Mouse (Mus musculus): ENCODE measurements at regions not wholly inside any gene's neighbourhood (a gene's known extent, or its start where the extent isn't known, plus 50 kb on each side); places are given as distances from the start of the nearest gene placed in this dataset.

GRCm38 (mm10) chr12:94190620-94191081 is 1501.4 kb upstream of the Flrt2 start:
- H3K27ac ChIP-seq, result no peak overlapping the region
- H3K4me1 ChIP-seq, result no peaks in the 10 kb centered on the region
- no peaks in the 10 kb centered on the region for H3K27me3 ChIP-seq
- H3K4me3 ChIP-seq, result no peak overlapping the region
- WGBS, result 78% methylated on average over 4 of the region's 4 CpGs
- no peak overlapping the region for H3K9ac ChIP-seq
- no peak for ATAC-seq (ENCODE audit: insufficient number of reproducible peaks, insufficient read depth, low FRiP score, low TSS enrichment, low read depth)
- H3K36me3 ChIP-seq, result no peaks in the 10 kb centered on the region
- no peaks in the 10 kb centered on the region for H3K9me3 ChIP-seq
- H3K4me2 ChIP-seq, result no peak overlapping the region

GRCm38 (mm10) chr12:94217906-94218305 is 1474.1 kb upstream of the Flrt2 start:
- H3K9me3 ChIP-seq, result no peaks in the 10 kb centered on the region
- 39% methylated on average over 4 of the region's 4 CpGs for WGBS
- no peaks in the 10 kb centered on the region for H3K27me3 ChIP-seq
- H3K27ac ChIP-seq, result no peak overlapping the region
- peaks cover 3% of the 10 kb centered on the region; the same call in 1 of the 2 replicates for H3K4me1 ChIP-seq
- no peak overlapping the region for H3K4me2 ChIP-seq
- no peak overlapping the region for H3K9ac ChIP-seq
- no peak overlapping the region for H3K4me3 ChIP-seq
- no peak for ATAC-seq (ENCODE audit: insufficient number of reproducible peaks, insufficient read depth, low FRiP score, low TSS enrichment, low read depth)
- no peaks in the 10 kb centered on the region for H3K36me3 ChIP-seq

GRCm38 (mm10) chr12:94229894-94230293 is 1462.1 kb upstream of the Flrt2 start:
- H3K9me3 ChIP-seq, result no peaks in the 10 kb centered on the region
- no peak overlapping the region for H3K9ac ChIP-seq
- H3K4me3 ChIP-seq, result no peak overlapping the region
- no peak for ATAC-seq (ENCODE audit: insufficient number of reproducible peaks, insufficient read depth, low FRiP score, low TSS enrichment, low read depth)
- H3K36me3 ChIP-seq, result no peaks in the 10 kb centered on the region
- no peaks in the 10 kb centered on the region for H3K27me3 ChIP-seq
- no peak overlapping the region for H3K27ac ChIP-seq
- WGBS, result 85% methylated on average over 4 of the region's 4 CpGs
- H3K4me1 ChIP-seq, result no peaks in the 10 kb centered on the region
- H3K4me2 ChIP-seq, result no peak overlapping the region

GRCm38 (mm10) chr12:94245366-94245765 is 1446.7 kb upstream of the Flrt2 start:
- Histone ChIP-seq H3K9ac (no peak overlapping the region), H3K27me3 (peaks cover 3% of the 10 kb centered on the region; the same call in 1 of the 2 replicates), H3K4me3 (no peak overlapping the region), H3K36me3 (no peaks in the 10 kb centered on the region), H3K9me3 (no peaks in the 10 kb centered on the region), H3K27ac (no peak overlapping the region), H3K4me1 (no peaks in the 10 kb centered on the region; the same call in 1 of the 2 replicates), H3K4me2 (no peak overlapping the region)
- WGBS, result 15% methylated on average over 2 of the region's 2 CpGs
- no peak for ATAC-seq (ENCODE audit: insufficient number of reproducible peaks, insufficient read depth, low FRiP score, low TSS enrichment, low read depth)

- H3K27me3 ChIP-seq, result peaks cover 3% of the 10 kb centered on the region; the same call in 1 of the 2 replicates
- H3K9ac ChIP-seq, result no peak overlapping the region
- no peaks in the 10 kb centered on the region for H3K9me3 ChIP-seq
- no peak for ATAC-seq (ENCODE audit: insufficient number of reproducible peaks, insufficient read depth, low FRiP score, low TSS enrichment, low read depth)
- no peaks in the 10 kb centered on the region for H3K36me3 ChIP-seq
- no peak overlapping the region for H3K27ac ChIP-seq
- H3K4me3 ChIP-seq, result no peak overlapping the region
- no peak overlapping the region for H3K4me2 ChIP-seq
- no peaks in the 10 kb centered on the region; the same call in 1 of the 2 replicates for H3K4me1 ChIP-seq
Measured at GRCm38 (mm10) chr12:94247362-94247761, 1444.7 kb upstream of the Flrt2 start.

GRCm38 (mm10) chr12:94252957-94253633 is 1438.9 kb upstream of the Flrt2 start:
- Histone ChIP-seq H3K27me3 (no peaks in the 10 kb centered on the region), H3K36me3 (no peaks in the 10 kb centered on the region), H3K4me1 (peaks cover 6% of the 10 kb centered on the region), H3K4me2 (no peak overlapping the region), H3K9ac (no peak overlapping the region), H3K4me3 (no peak overlapping the region), H3K27ac (no peak overlapping the region), H3K9me3 (no peaks in the 10 kb centered on the region)
- ATAC-seq (ENCODE audit: insufficient number of reproducible peaks, insufficient read depth, low FRiP score, low TSS enrichment, low read depth), result 0 out of 2 replicates have a peak, but pooled peaks have one; percentile 56
- WGBS, result 15% methylated on average over 8 of the region's 8 CpGs

GRCm38 (mm10) chr12:94280946-94281345 is 1411.1 kb upstream of the Flrt2 start:
- 52% methylated on average over 2 of the region's 2 CpGs for WGBS
- no peak overlapping the region for H3K4me3 ChIP-seq
- no peak for ATAC-seq (ENCODE audit: insufficient number of reproducible peaks, insufficient read depth, low FRiP score, low TSS enrichment, low read depth)

GRCm38 (mm10) chr12:94282931-94283330 is 1409.1 kb upstream of the Flrt2 start:
- H3K9ac ChIP-seq, result no peak overlapping the region
- no peak overlapping the region for H3K27ac ChIP-seq
- no peaks in the 10 kb centered on the region for H3K9me3 ChIP-seq
- no peak overlapping the region for H3K4me3 ChIP-seq
- no peak for ATAC-seq (ENCODE audit: insufficient number of reproducible peaks, insufficient read depth, low FRiP score, low TSS enrichment, low read depth)
- H3K27me3 ChIP-seq, result no peaks in the 10 kb centered on the region
- no peaks in the 10 kb centered on the region for H3K36me3 ChIP-seq
- 44% methylated on average over 3 of the region's 3 CpGs for WGBS
- no peaks in the 10 kb centered on the region for H3K4me1 ChIP-seq
- H3K4me2 ChIP-seq, result no peak overlapping the region

More at GRCm38 (mm10) chr12:94280946-94281345, 1411.1 kb upstream of the Flrt2 start:
- Histone ChIP-seq H3K27me3 (no peaks in the 10 kb centered on the region), H3K9me3 (no peaks in the 10 kb centered on the region), H3K27ac (no peak overlapping the region), H3K9ac (no peak overlapping the region), H3K36me3 (no peaks in the 10 kb centered on the region), H3K4me1 (no peaks in the 10 kb centered on the region), H3K4me2 (no peak overlapping the region)

GRCm38 (mm10) chr12:94283572-94283971 is 1408.5 kb upstream of the Flrt2 start:
- H3K36me3 ChIP-seq, result no peaks in the 10 kb centered on the region
- no peak overlapping the region for H3K27ac ChIP-seq
- WGBS, result 19% methylated on average over 3 of the region's 3 CpGs
- no peaks in the 10 kb centered on the region for H3K27me3 ChIP-seq
- H3K9me3 ChIP-seq, result no peaks in the 10 kb centered on the region
- no peak overlapping the region for H3K4me2 ChIP-seq
- H3K4me3 ChIP-seq, result no peak overlapping the region
- ATAC-seq (ENCODE audit: insufficient number of reproducible peaks, insufficient read depth, low FRiP score, low TSS enrichment, low read depth), result no peak
- no peak overlapping the region for H3K9ac ChIP-seq
- H3K4me1 ChIP-seq, result no peaks in the 10 kb centered on the region

- Histone ChIP-seq H3K4me3 (no peak overlapping the region), H3K4me2 (no peak overlapping the region), H3K9me3 (no peaks in the 10 kb centered on the region), H3K4me1 (no peaks in the 10 kb centered on the region), H3K27ac (no peak overlapping the region), H3K36me3 (no peaks in the 10 kb centered on the region), H3K27me3 (no peaks in the 10 kb centered on the region), H3K9ac (no peak overlapping the region)
- 92% methylated on average over 5 of the region's 5 CpGs for WGBS
- ATAC-seq (ENCODE audit: insufficient number of reproducible peaks, insufficient read depth, low FRiP score, low TSS enrichment, low read depth), result no peak
Measured at GRCm38 (mm10) chr12:94297864-94298263, 1394.2 kb upstream of the Flrt2 start.

- WGBS, result 80% methylated on average over 5 of the region's 5 CpGs
- Histone ChIP-seq H3K36me3 (no peaks in the 10 kb centered on the region), H3K9me3 (no peaks in the 10 kb centered on the region), H3K27ac (no peak overlapping the region), H3K9ac (no peak overlapping the region), H3K27me3 (no peaks in the 10 kb centered on the region), H3K4me2 (no peak overlapping the region), H3K4me3 (no peak overlapping the region), H3K4me1 (no peaks in the 10 kb centered on the region)
- no peak for ATAC-seq (ENCODE audit: insufficient number of reproducible peaks, insufficient read depth, low FRiP score, low TSS enrichment, low read depth)
Measured at GRCm38 (mm10) chr12:94332351-94332750, 1359.7 kb upstream of the Flrt2 start.

- no peaks in the 10 kb centered on the region for H3K27me3 ChIP-seq
Measured at GRCm38 (mm10) chr12:94334671-94335070, 1357.4 kb upstream of the Flrt2 start.

More at GRCm38 (mm10) chr12:94334671-94335070, 1357.4 kb upstream of the Flrt2 start:
- Histone ChIP-seq H3K4me3 (no peak overlapping the region), H3K4me2 (no peak overlapping the region), H3K9ac (no peak overlapping the region), H3K9me3 (no peaks in the 10 kb centered on the region), H3K36me3 (no peaks in the 10 kb centered on the region), H3K4me1 (no peaks in the 10 kb centered on the region), H3K27ac (no peak overlapping the region)
- ATAC-seq (ENCODE audit: insufficient number of reproducible peaks, insufficient read depth, low FRiP score, low TSS enrichment, low read depth), result no peak
- WGBS, result 83% methylated on average over 3 of the region's 3 CpGs
